Comparison of ENCODE assay signal across 25 mouse cellular contexts in the genomic region with DNA sequence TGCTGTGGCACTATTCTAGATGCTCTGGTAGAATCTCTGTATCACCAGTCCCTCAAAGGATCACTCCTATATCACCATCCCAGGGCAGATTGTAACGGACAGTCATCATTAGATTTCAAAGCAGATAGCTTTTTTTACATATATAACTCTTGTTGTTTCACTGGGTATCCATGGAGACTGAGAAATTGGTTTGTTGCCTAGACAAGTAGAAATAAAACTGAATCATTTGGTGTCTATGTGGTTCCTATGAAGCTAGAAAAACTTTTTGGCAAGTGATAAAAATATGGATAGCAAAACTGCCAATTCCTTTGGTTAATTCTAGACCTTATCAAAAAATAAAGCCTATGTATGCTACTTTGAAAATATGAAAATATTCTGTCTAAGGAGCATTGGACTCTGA.
"Had no signal": no experiment of that assay in that cellular context is flagged by ENCODE, and none has a peak within 500 bp of the region (broad histone marks: within the 10 kb centered on the region; RNA-seq: fewer than 3 reads in every experiment).

No protein-coding gene starts in this region.

- H3K4me1 ChIP-seq: hindbrain, embryonic 13.5 days; hindbrain, embryonic 15.5 days; limb, embryonic 13.5 days; limb, embryonic 15.5 days; liver, embryonic 12.5 days had no signal

- H3K9me3 ChIP-seq: heart, embryonic 13.5 days; heart, embryonic 15.5 days; hindbrain, embryonic 13.5 days; hindbrain, embryonic 15.5 days; limb, embryonic 13.5 days; limb, embryonic 15.5 days; liver, embryonic 12.5 days had no signal

- DNase-seq: gastrocnemius, postnatal 14 days; gastrocnemius, postnatal 36 days; heart, adult 2 months; heart, postnatal 14 days; heart, postnatal 36 days; kidney, adult 18-20 months; kidney, adult 8-10 months; kidney, postnatal 10 days; kidney, postnatal 25 days; kidney, postnatal 4 days; layer of hippocampus, postnatal 36 days; left cerebral cortex, postnatal 4 days; lung, adult 18-20 months had no signal

- H3K27ac ChIP-seq: heart, adult 2 months; heart, embryonic 13.5 days; heart, embryonic 15.5 days; hindbrain, embryonic 13.5 days; hindbrain, embryonic 15.5 days; hindbrain, postnatal 0 days; layer of hippocampus, adult 2 months; limb, embryonic 13.5 days; limb, embryonic 15.5 days; liver, embryonic 12.5 days; liver, embryonic 14.5 days had no signal

- H3K36me3 ChIP-seq: heart, embryonic 13.5 days; heart, embryonic 15.5 days; hindbrain, embryonic 13.5 days; hindbrain, embryonic 15.5 days; limb, embryonic 13.5 days; limb, embryonic 15.5 days; liver, embryonic 12.5 days had no signal

- ATAC-seq: hindbrain, postnatal 0 days; intestine, embryonic 16.5 days; liver, embryonic 12.5 days had no signal

- H3K4me3 ChIP-seq: heart, adult 2 months; heart, embryonic 13.5 days; heart, embryonic 15.5 days; hindbrain, embryonic 13.5 days; hindbrain, embryonic 15.5 days; layer of hippocampus, adult 2 months; limb, embryonic 13.5 days; limb, embryonic 15.5 days; liver, embryonic 12.5 days had no signal

- H3K9ac ChIP-seq: heart, embryonic 13.5 days; heart, embryonic 15.5 days; hindbrain, embryonic 13.5 days; hindbrain, embryonic 15.5 days; limb, embryonic 13.5 days; limb, embryonic 15.5 days; liver, embryonic 12.5 days; liver, embryonic 14.5 days had no signal

- H3K4me2 ChIP-seq: heart, embryonic 11.5 days; heart, embryonic 13.5 days; heart, embryonic 15.5 days; hindbrain, embryonic 13.5 days; hindbrain, embryonic 15.5 days; limb, embryonic 13.5 days; limb, embryonic 15.5 days; liver, embryonic 12.5 days had no signal

- H3K27me3 ChIP-seq: heart, embryonic 13.5 days; heart, embryonic 15.5 days; hindbrain, embryonic 13.5 days; hindbrain, embryonic 15.5 days; limb, embryonic 13.5 days; limb, embryonic 15.5 days; liver, embryonic 12.5 days had no signal
